Mouse (Mus musculus) limb, embryonic 15.5 days (tissue): ENCODE measurements at regions not wholly inside any gene's neighbourhood (a gene's known extent, or its start where the extent isn't known, plus 50 kb on each side); places are given as distances from the start of the nearest gene placed in this dataset.

Experiments used
- ATAC-seq: fragments of 200-750 bp; cut with Nextera tagmentation; 2 replicates; pipeline ENCODE4 v1.8.0; 2017; ENCODE audit warnings: low read depth, moderate TSS enrichment; ENCODE audit not compliant: insufficient number of reproducible peaks, low FRiP score, low TSS enrichment
- H3K27ac ChIP-seq: fragments of 300-500 bp; sonication (generic); 2 replicates; pipeline ENCODE4 v1.5.1; 2015; ENCODE audit warnings: moderate library complexity, mild to moderate bottlenecking, inconsistent platforms
- H3K27me3 ChIP-seq: fragments of 300-500 bp; sonication (generic); 2 replicates; pipeline ENCODE4 v1.6.1; 2015; ENCODE audit warnings: inconsistent platforms
- H3K36me3 ChIP-seq: fragments of 300-500 bp; sonication (generic); 2 replicates; pipeline ENCODE4 v1.6.1; 2015; ENCODE audit warnings: inconsistent platforms
- H3K4me1 ChIP-seq: fragments of 300-500 bp; sonication (generic); 2 replicates; pipeline ENCODE4 v1.6.1; 2015; ENCODE audit warnings: inconsistent platforms
- H3K4me2 ChIP-seq: fragments of 300-500 bp; sonication (generic); 2 replicates; pipeline ENCODE4 v1.6.1; 2015; ENCODE audit warnings: mild to moderate bottlenecking, inconsistent platforms
- H3K4me3 ChIP-seq: fragments of 300-500 bp; sonication (generic); 2 replicates; pipeline ENCODE4 v1.5.1; 2015; ENCODE audit warnings: mild to moderate bottlenecking, inconsistent platforms
- H3K9ac ChIP-seq: fragments of 300-500 bp; sonication (generic); 2 replicates; pipeline ENCODE4 v1.6.1; 2015; ENCODE audit warnings: inconsistent platforms
- H3K9me3 ChIP-seq: fragments of 300-500 bp; sonication (generic); 2 replicates; pipeline ENCODE4 v1.6.1; 2016; ENCODE audit warnings: inconsistent platforms
- WGBS: fragments of 180-500 bp; shearing (Covaris S2); methylation state at CpG from one replicate; pipeline ENCODE4 v1.1.7; 2015; 5-methylcytosine and 5-hydroxymethylcytosine counted together

GRCm38 (mm10) chr12:107771809-107772208 lies 231.6 kb downstream of the Bcl11b start:
- 52% methylated on average over 3 of the region's 3 CpGs for WGBS

DNA sequence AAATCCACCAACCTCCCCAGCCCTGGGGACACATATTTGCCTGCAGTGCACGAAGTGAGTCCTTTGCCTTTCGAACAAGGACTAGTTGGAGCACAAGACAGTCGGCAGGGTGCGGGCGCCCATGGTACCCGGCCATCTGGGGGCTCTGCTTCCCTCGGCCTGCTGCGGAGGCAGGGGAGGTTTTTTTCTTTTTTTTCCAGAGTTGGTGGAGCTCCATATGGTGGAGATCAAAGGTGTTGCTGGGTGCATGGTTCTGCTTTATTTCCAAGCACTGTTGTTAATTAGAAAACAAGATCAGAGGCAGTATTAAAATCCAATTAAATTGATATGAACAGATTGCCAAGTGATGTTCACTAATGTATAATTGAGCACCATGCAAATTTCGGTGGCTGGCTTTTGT lies 225.4 kb downstream of the Bcl11b start:
- H3K4me2 ChIP-seq = no peak overlapping the region
- H3K36me3 ChIP-seq = no peaks in the 10 kb centered on the region
- no peak overlapping the region for H3K9ac ChIP-seq
- no peak overlapping the region for H3K27ac ChIP-seq
- WGBS = 40% methylated on average over 9 of the region's 9 CpGs
- no peaks in the 10 kb centered on the region for H3K9me3 ChIP-seq
- no peaks in the 10 kb centered on the region for H3K4me1 ChIP-seq
- H3K27me3 ChIP-seq = no peaks in the 10 kb centered on the region
- no peak for ATAC-seq
- H3K4me3 ChIP-seq = no peak overlapping the region

More at GRCm38 (mm10) chr12:107771809-107772208, 231.6 kb downstream of the Bcl11b start:
- Histone ChIP-seq H3K4me3 (no peak overlapping the region), H3K36me3 (no peaks in the 10 kb centered on the region), H3K9ac (no peak overlapping the region), H3K27ac (no peak overlapping the region), H3K9me3 (no peaks in the 10 kb centered on the region), H3K27me3 (no peaks in the 10 kb centered on the region; the same call in 1 of the 2 replicates), H3K4me2 (no peak overlapping the region), H3K4me1 (no peaks in the 10 kb centered on the region)
- no peak for ATAC-seq

DNA sequence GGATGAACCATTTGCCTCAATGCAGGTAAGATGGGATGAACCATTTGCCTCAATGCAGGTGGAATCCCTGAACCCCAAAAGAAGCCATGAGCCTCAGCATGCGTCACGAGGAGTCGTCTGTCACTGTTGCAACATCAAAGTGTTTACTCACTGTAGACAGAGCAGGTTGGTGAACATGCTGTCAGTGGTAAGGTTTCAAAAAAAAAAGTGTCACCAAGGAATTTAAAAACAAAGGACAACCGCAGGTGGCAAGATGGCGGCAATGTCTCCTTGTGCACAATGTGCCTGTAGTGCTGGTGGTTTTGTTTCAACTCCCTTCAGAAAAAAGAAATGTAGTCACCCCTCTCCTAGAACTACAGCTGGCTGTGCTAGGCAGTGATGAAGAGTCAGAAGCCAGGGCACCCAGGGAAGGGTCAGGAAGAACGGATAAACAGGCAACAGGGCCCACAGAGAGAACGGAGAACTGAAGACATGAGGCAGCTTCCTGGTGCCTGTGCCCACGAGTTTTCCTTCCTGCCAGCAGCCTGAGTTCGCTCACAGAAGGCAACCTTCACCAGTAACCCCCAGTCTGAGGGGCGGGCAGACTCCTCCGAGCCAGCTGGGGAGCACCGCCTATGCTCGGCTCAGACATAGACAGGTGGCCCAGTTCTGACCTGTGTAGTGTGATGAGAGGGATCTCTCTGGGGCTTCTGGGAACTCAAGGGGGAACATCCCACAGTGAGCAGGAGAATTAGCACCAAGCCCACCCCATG lies 223.9 kb downstream of the Bcl11b start:
- 82% methylated on average over 13 of the region's 13 CpGs for WGBS
- H3K27me3 ChIP-seq = no peaks in the 10 kb centered on the region

GRCm38 (mm10) chr12:107782147-107782546 lies 221.3 kb downstream of the Bcl11b start:
- Histone ChIP-seq H3K27ac (no peak overlapping the region), H3K36me3 (no peaks in the 10 kb centered on the region), H3K4me1 (no peaks in the 10 kb centered on the region), H3K4me2 (no peak overlapping the region), H3K9ac (no peak overlapping the region), H3K4me3 (no peak overlapping the region), H3K9me3 (no peaks in the 10 kb centered on the region), H3K27me3 (no peaks in the 10 kb centered on the region)
- WGBS = 64% methylated on average over 3 of the region's 3 CpGs
- ATAC-seq = no peak

More for the DNA sequence above, 223.9 kb downstream of the Bcl11b start:
- no peaks in the 10 kb centered on the region for H3K36me3 ChIP-seq
- no peak for ATAC-seq
- no peak overlapping the region for H3K27ac ChIP-seq
- no peak overlapping the region for H3K4me2 ChIP-seq
- H3K4me1 ChIP-seq = no peaks in the 10 kb centered on the region
- H3K9me3 ChIP-seq = no peaks in the 10 kb centered on the region
- H3K9ac ChIP-seq = no peak overlapping the region
- no peak overlapping the region for H3K4me3 ChIP-seq

- 73% methylated on average over 7 of the region's 7 CpGs for WGBS
- Histone ChIP-seq H3K4me3 (no peak overlapping the region), H3K9ac (no peak overlapping the region), H3K4me1 (no peaks in the 10 kb centered on the region), H3K9me3 (no peaks in the 10 kb centered on the region), H3K4me2 (no peak overlapping the region), H3K36me3 (no peaks in the 10 kb centered on the region), H3K27ac (no peak overlapping the region), H3K27me3 (no peaks in the 10 kb centered on the region)
- no peak for ATAC-seq
Observed at GRCm38 (mm10) chr12:107783831-107784230, 219.6 kb downstream of the Bcl11b start.

GRCm38 (mm10) chr12:107789818-107790217 lies 213.6 kb downstream of the Bcl11b start:
- H3K27me3 ChIP-seq = no peaks in the 10 kb centered on the region
- WGBS = 40% methylated on average over 6 of the region's 6 CpGs
- no peaks in the 10 kb centered on the region for H3K9me3 ChIP-seq
- no peak overlapping the region for H3K27ac ChIP-seq
- no peak overlapping the region for H3K9ac ChIP-seq
- no peaks in the 10 kb centered on the region for H3K36me3 ChIP-seq
- H3K4me1 ChIP-seq = no peaks in the 10 kb centered on the region
- no peak for ATAC-seq
- no peak overlapping the region for H3K4me3 ChIP-seq
- H3K4me2 ChIP-seq = no peak overlapping the region

DNA sequence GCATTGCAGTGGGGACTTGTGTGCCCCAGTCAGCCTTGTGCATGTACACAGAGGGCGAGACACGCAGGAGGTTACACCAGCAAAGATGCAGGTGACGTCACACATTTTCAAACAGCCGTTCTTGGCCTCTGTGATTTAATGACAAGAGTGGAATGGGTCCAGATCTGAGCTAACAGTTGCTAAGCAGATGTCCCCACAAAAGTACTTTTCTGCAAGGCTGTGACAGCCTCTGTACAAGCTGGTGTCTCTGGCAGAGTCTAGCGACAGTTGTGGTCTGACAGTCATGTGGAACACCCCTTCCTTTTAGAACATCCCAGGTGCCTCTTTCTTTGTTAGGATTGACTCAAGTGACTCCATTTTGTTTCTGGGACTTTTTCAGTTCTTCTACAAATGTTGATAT lies 203.1 kb downstream of the Bcl11b start:
- H3K4me2 ChIP-seq = no peak overlapping the region
- no peak overlapping the region for H3K4me3 ChIP-seq
- H3K9ac ChIP-seq = no peak overlapping the region
- H3K36me3 ChIP-seq = no peaks in the 10 kb centered on the region
- 60% methylated on average over 5 of the region's 5 CpGs for WGBS
- ATAC-seq = no peak
- H3K27ac ChIP-seq = no peak overlapping the region
- no peaks in the 10 kb centered on the region for H3K27me3 ChIP-seq
- H3K9me3 ChIP-seq = no peaks in the 10 kb centered on the region
- H3K4me1 ChIP-seq = no peaks in the 10 kb centered on the region; the same call in 1 of the 2 replicates

GRCm38 (mm10) chr12:107807634-107808033 lies 195.8 kb downstream of the Bcl11b start:
- H3K9ac ChIP-seq = no peak overlapping the region
- H3K36me3 ChIP-seq = no peaks in the 10 kb centered on the region
- H3K27me3 ChIP-seq = 0 out of 2 replicates have a peak, but pooled peaks cover 7% of the 10 kb centered on the region
- no peak overlapping the region for H3K4me3 ChIP-seq
- 8% methylated on average over 11 of the region's 11 CpGs for WGBS
- H3K9me3 ChIP-seq = no peaks in the 10 kb centered on the region
- 0 out of 2 replicates have a peak, but pooled peaks have one; percentile 47 for ATAC-seq
- 0 out of 2 replicates have a peak overlapping the region, but pooled peaks have one; percentile 33 for H3K27ac ChIP-seq
- H3K4me1 ChIP-seq = peaks cover 31% of the 10 kb centered on the region
- H3K4me2 ChIP-seq = 0 out of 2 replicates have a peak overlapping the region, but pooled peaks have one; percentile 11

- Histone ChIP-seq H3K4me1 (peaks cover 33% of the 10 kb centered on the region), H3K9ac (no peak overlapping the region), H3K9me3 (no peaks in the 10 kb centered on the region), H3K27ac (0 out of 2 replicates have a peak overlapping the region, but pooled peaks have one; percentile 33), H3K27me3 (0 out of 2 replicates have a peak, but pooled peaks cover 7% of the 10 kb centered on the region), H3K36me3 (no peaks in the 10 kb centered on the region), H3K4me2 (no peak overlapping the region), H3K4me3 (no peak overlapping the region)
- WGBS = 43% methylated on average over 9 of the region's 9 CpGs
- ATAC-seq = no peak
Observed at GRCm38 (mm10) chr12:107808158-107808715, 195.2 kb downstream of the Bcl11b start.

DNA sequence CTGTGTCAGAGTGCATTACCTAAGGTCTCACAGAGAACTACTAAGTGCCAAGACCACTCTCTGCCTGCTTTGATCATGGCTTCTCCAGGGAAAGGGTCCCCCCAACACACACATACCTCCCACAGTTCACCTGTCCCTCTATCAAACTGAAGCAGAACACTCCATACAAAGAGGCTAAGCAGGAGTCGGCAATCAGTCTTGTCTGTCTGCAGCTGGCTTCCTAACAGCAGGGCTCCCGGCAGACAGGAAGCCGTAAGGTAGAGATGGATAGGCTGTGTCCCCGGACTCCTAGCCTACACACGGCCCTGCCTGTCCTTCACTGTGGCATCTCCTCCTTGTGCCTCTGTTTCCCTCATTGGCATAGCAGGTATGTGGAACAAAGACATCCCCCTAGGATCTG lies 192.2 kb downstream of the Bcl11b start:
- WGBS = 32% methylated on average over 5 of the region's 5 CpGs
- ATAC-seq = no peak
- no peak overlapping the region for H3K9ac ChIP-seq

DNA sequence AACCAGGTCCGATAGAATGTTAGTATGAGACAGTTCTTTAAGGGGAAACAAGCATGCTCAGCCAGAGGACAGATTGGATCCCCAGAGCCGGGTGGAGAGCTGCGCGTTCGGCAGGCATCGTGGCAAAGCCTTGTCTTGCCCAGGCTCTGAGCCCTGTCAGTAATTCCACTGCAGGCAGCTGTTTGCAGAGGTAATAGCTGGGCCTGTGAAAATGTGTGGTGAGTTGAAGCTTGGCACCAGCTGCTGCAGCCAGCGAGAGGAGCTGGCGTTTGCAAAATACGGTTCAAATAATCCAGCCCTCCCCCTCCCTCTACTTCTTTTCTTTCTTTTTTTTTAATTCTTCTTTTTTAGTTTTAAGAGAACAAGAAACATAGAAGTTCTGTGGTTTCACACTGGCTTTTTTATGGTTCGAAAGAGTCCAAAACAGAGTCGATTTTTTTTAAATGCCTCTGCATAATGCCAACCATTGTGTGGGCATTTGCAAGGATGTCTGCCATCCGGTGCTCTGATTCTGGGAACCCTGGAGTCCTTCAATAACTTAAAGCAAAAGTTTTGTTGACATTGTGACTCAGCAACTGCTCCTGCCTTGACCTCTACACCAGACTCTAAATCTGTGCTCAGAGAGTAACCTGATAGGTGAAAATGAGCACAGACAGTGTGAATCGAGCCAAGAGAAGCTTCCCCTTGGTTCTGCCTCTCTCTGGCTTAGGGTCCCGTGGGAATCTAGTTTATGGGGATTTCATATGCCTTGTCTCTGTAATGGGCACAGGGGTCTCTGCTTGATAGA lies 190.7 kb downstream of the Bcl11b start:
- no peak overlapping the region for H3K4me2 ChIP-seq
- H3K36me3 ChIP-seq = no peaks in the 10 kb centered on the region
- peak overlapping the region; percentile 43; the same call in 1 of the 2 replicates for H3K27ac ChIP-seq
- H3K9ac ChIP-seq = no peak overlapping the region
- 40% methylated on average over 14 of the region's 14 CpGs for WGBS
- 0 out of 2 replicates have a peak, but pooled peaks cover 7% of the 10 kb centered on the region for H3K27me3 ChIP-seq
- H3K4me3 ChIP-seq = no peak overlapping the region
- no peaks in the 10 kb centered on the region for H3K9me3 ChIP-seq
- H3K4me1 ChIP-seq = peaks cover 28% of the 10 kb centered on the region
- ATAC-seq = peak; percentile 59; the same call in 1 of the 2 replicates

More for the DNA sequence above, 192.2 kb downstream of the Bcl11b start:
- Histone ChIP-seq H3K27me3 (0 out of 2 replicates have a peak, but pooled peaks cover 7% of the 10 kb centered on the region), H3K4me3 (no peak overlapping the region), H3K9me3 (no peaks in the 10 kb centered on the region), H3K4me1 (peaks cover 33% of the 10 kb centered on the region), H3K4me2 (no peak overlapping the region), H3K27ac (no peak overlapping the region), H3K36me3 (no peaks in the 10 kb centered on the region)
